Mouse (Mus musculus): ENCODE measurements around the gene Arl4d. TPM values are rescaled to one million over a fixed set of nuclear protein-coding genes. Genes with fewer than 3 reads are reported as not detected.
A peak's percentile ranks its signal among the peaks of the same experiment; 100 is the strongest.

Arl4d gene
- polyA plus RNA-seq, 1 experiment from 2014 or later: 7.9 TPM

- no peaks in the 10 kb centered on the region for H3K4me1 ChIP-seq (replicated peaks; ENCODE audit: insufficient read depth, low read length)
- no peaks in the 10 kb centered on the region for H3K27me3 ChIP-seq (ENCODE audit: insufficient read depth, low read length)
- H3K4me3 ChIP-seq (replicated peaks; ENCODE audit: low read depth, low read length): no peak overlapping the region
- H3K36me3 ChIP-seq (ENCODE audit: insufficient read depth, low read length): no peaks in the 10 kb centered on the region
- H3K9ac ChIP-seq (ENCODE audit: low read depth, low read length): no peak overlapping the region
- TF ChIP-seq CTCF (IDR thresholded peaks at IDR 0.05; ENCODE audit: low read depth): no peak
- H3K4me2 ChIP-seq (ENCODE audit: low read length): no peak overlapping the region
- no peaks in the 10 kb centered on the region for H3K9me3 ChIP-seq (replicated peaks; ENCODE audit: low read length)
- 27% methylated on average over 7 of the region's 7 CpGs for WGBS
- 0 out of 2 replicates have a peak overlapping the region, but pooled peaks have one; percentile 25 for H3K27ac ChIP-seq
- no peak for DNase-seq (ENCODE audit: low spot score)
- ATAC-seq (replicated peaks; ENCODE audit: low FRiP score, low read depth): no peak
Measured at GRCm38 (mm10) chr11:101679907-101680306, 14.6 kb downstream of the Arl4d start.

- H3K9ac ChIP-seq (ENCODE audit: low read depth, low read length): no peak overlapping the region
Measured at GRCm38 (mm10) chr11:101680634-101681325, 15.4 kb downstream of the Arl4d start.

GRCm38 (mm10) chr11:101681968-101682367 lies 16.6 kb downstream of the Arl4d start:
- WGBS: 75% methylated on average over 1 of the region's 1 CpGs
- no peaks in the 10 kb centered on the region for H3K36me3 ChIP-seq (ENCODE audit: insufficient read depth, low read length)
- no peak for DNase-seq (ENCODE audit: low spot score)
- H3K27ac ChIP-seq: no peak overlapping the region
- no peak overlapping the region for H3K4me3 ChIP-seq (replicated peaks; ENCODE audit: low read depth, low read length)
- no peaks in the 10 kb centered on the region for H3K27me3 ChIP-seq (ENCODE audit: insufficient read depth, low read length)
- H3K9me3 ChIP-seq (replicated peaks; ENCODE audit: low read length): no peaks in the 10 kb centered on the region
- no peak for TF ChIP-seq CTCF (IDR thresholded peaks at IDR 0.05; ENCODE audit: low read depth)
- H3K4me1 ChIP-seq (replicated peaks; ENCODE audit: insufficient read depth, low read length): no peaks in the 10 kb centered on the region
- no peak for ATAC-seq (replicated peaks; ENCODE audit: low FRiP score, low read depth)
- H3K4me2 ChIP-seq (ENCODE audit: low read length): no peak overlapping the region
- no peak overlapping the region for H3K9ac ChIP-seq (ENCODE audit: low read depth, low read length)

More at GRCm38 (mm10) chr11:101680634-101681325, 15.4 kb downstream of the Arl4d start:
- WGBS: 34% methylated on average over 3 of the region's 3 CpGs
- Histone ChIP-seq H3K4me2 (ENCODE audit: low read length) (no peak overlapping the region), H3K4me1 (replicated peaks; ENCODE audit: insufficient read depth, low read length) (no peaks in the 10 kb centered on the region), H3K36me3 (ENCODE audit: insufficient read depth, low read length) (no peaks in the 10 kb centered on the region), H3K9me3 (replicated peaks; ENCODE audit: low read length) (no peaks in the 10 kb centered on the region), H3K27ac (no peak overlapping the region), H3K27me3 (ENCODE audit: insufficient read depth, low read length) (no peaks in the 10 kb centered on the region), H3K4me3 (replicated peaks; ENCODE audit: low read depth, low read length) (no peak overlapping the region)
- no peak for ATAC-seq (replicated peaks; ENCODE audit: low FRiP score, low read depth)
- DNase-seq (ENCODE audit: low spot score): no peak
- no peak for TF ChIP-seq CTCF (IDR thresholded peaks at IDR 0.05; ENCODE audit: low read depth)

GRCm38 (mm10) chr11:101682410-101682960 lies 17.1 kb downstream of the Arl4d start:
- no peak overlapping the region for H3K9ac ChIP-seq (ENCODE audit: low read depth, low read length)
- no peak for TF ChIP-seq CTCF (IDR thresholded peaks at IDR 0.05; ENCODE audit: low read depth)
- H3K36me3 ChIP-seq (ENCODE audit: insufficient read depth, low read length): no peaks in the 10 kb centered on the region
- no peak overlapping the region for H3K27ac ChIP-seq
- WGBS: 64% methylated on average over 7 of the region's 7 CpGs
- 0 out of 2 replicates have a peak, but pooled peaks cover 4% of the 10 kb centered on the region for H3K4me1 ChIP-seq (replicated peaks; ENCODE audit: insufficient read depth, low read length)
- H3K27me3 ChIP-seq (ENCODE audit: insufficient read depth, low read length): no peaks in the 10 kb centered on the region
- ATAC-seq (replicated peaks; ENCODE audit: low FRiP score, low read depth): no peak
- H3K9me3 ChIP-seq (replicated peaks; ENCODE audit: low read length): no peaks in the 10 kb centered on the region
- H3K4me3 ChIP-seq (replicated peaks; ENCODE audit: low read depth, low read length): no peak overlapping the region
- no peak for DNase-seq (ENCODE audit: low spot score)
- H3K4me2 ChIP-seq (ENCODE audit: low read length): no peak overlapping the region

- no peak overlapping the region for H3K9ac ChIP-seq (ENCODE audit: low read depth, low read length)
- no peaks in the 10 kb centered on the region for H3K9me3 ChIP-seq (replicated peaks; ENCODE audit: low read length)
- no peak for TF ChIP-seq CTCF (IDR thresholded peaks at IDR 0.05; ENCODE audit: low read depth)
- H3K27me3 ChIP-seq (ENCODE audit: insufficient read depth, low read length): no peaks in the 10 kb centered on the region
- WGBS: 33% methylated on average over 13 of the region's 13 CpGs
- DNase-seq (ENCODE audit: low spot score) (peak; percentile 58), ATAC-seq (replicated peaks; ENCODE audit: low FRiP score, low read depth) (no peak)
- no peaks in the 10 kb centered on the region for H3K36me3 ChIP-seq (ENCODE audit: insufficient read depth, low read length)
- H3K4me1 ChIP-seq (replicated peaks; ENCODE audit: insufficient read depth, low read length): 0 out of 2 replicates have a peak, but pooled peaks cover 10% of the 10 kb centered on the region
- H3K4me3 ChIP-seq (replicated peaks; ENCODE audit: low read depth, low read length): no peak overlapping the region
- no peak overlapping the region for H3K27ac ChIP-seq
- H3K4me2 ChIP-seq (ENCODE audit: low read length): peak overlapping the region; percentile 17; the same call in 1 of the 2 replicates
Measured at GRCm38 (mm10) chr11:101687351-101688301, 22.3 kb downstream of the Arl4d start.

- TF ChIP-seq CTCF (IDR thresholded peaks at IDR 0.05; ENCODE audit: low read depth): no peak
- H3K9me3 ChIP-seq (replicated peaks; ENCODE audit: low read length): no peaks in the 10 kb centered on the region
Measured at GRCm38 (mm10) chr11:101689701-101690113, 24.4 kb downstream of the Arl4d start.

More at GRCm38 (mm10) chr11:101689701-101690113, 24.4 kb downstream of the Arl4d start:
- Histone ChIP-seq H3K36me3 (ENCODE audit: insufficient read depth, low read length) (no peaks in the 10 kb centered on the region), H3K9ac (ENCODE audit: low read depth, low read length) (no peak overlapping the region), H3K4me1 (replicated peaks; ENCODE audit: insufficient read depth, low read length) (0 out of 2 replicates have a peak, but pooled peaks cover 10% of the 10 kb centered on the region), H3K27ac (no peak overlapping the region), H3K4me3 (replicated peaks; ENCODE audit: low read depth, low read length) (no peak overlapping the region), H3K4me2 (ENCODE audit: low read length) (no peak overlapping the region), H3K27me3 (ENCODE audit: insufficient read depth, low read length) (no peaks in the 10 kb centered on the region)
- no peak for ATAC-seq (replicated peaks; ENCODE audit: low FRiP score, low read depth)
- DNase-seq (ENCODE audit: low spot score): no peak
- WGBS: 65% methylated on average over 10 of the region's 10 CpGs
